Mouse (Mus musculus) ovary, adult 18-20 months (tissue): ENCODE results near the gene G6pc3.
"Not testable (repeated sequence)": the region's sequence is repeated elsewhere in the genome, so short reads cannot be mapped to it uniquely, and the experiment has no call there.

Experiments
- DNase-seq: peaks from one replicate; pipeline ENCODE4 v3.0.0; 2022; ENCODE audit warnings: low spot score, mixed read lengths

The G6pc3 gene

DNA sequence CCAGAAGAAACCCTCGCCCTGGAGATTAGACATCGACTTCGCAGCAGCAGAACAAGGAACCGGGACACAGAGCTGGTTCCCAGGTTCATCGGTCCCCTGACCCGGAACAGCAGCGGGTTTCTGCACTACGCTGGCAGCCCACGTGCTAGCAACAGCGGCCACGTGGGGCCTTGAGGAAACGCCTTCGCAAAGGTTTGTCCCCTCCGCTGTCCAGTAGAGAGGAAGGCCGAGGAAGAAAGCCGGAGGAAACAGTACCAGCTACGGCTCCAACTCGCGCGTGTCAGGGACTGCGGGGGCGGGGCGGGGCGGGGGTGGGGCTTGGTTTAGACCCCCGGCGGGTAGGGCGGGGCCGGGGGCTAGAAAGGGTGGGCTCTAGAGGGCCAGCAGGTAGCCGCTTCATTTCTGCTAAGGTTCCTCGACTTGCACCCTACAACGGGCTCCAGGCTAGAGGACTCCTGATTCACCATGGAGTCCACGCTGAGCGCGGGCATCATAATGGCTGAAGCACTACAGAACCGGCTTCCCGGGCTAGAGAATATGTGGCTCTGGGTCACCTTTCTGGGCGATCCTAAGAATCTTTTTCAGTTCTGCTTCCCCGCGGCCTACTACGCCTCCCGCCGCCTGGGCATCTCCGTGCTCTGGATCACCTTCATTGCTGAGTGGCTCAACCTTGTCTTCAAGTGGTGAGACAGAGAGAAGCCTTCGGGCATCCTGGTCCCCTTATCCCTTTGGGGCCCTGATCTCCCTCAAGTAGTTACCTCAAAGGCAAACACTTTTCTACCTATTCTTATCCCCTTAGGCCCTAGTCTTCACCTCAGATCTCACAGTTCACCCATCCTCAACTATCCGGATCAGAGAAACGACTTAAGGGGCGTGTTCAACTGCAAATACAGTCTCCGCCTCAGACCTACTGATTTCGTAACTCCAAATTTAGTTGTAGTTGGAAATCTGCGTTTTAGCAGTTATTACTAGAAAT, at the start of gene G6pc3:
Gene G6pc3, plus strand, starts transcription at position 160 of the 976 bp plus-strand sequence.
- peak; percentile 87 for DNase-seq

DNA sequence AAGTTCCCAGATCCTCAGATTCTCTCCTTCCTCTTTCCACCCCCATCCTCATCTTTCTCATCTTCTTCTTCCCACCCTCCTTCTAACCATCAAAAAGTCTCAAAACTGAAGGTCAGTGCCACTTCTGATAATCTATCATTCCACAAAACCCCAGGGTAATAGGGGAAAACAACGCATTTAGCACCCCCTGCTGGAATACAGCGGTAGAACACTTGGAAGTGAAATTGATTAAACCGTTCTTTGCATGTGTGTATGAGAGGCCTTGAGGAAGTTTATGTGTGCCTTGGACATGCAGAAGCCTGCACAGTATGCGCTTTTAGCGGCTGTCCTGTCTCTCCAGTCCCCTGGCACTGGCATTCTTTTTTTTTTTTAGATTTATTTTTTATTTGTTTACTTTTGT, 48.9 kb upstream of the G6pc3 start:
- no peak for DNase-seq

DNA sequence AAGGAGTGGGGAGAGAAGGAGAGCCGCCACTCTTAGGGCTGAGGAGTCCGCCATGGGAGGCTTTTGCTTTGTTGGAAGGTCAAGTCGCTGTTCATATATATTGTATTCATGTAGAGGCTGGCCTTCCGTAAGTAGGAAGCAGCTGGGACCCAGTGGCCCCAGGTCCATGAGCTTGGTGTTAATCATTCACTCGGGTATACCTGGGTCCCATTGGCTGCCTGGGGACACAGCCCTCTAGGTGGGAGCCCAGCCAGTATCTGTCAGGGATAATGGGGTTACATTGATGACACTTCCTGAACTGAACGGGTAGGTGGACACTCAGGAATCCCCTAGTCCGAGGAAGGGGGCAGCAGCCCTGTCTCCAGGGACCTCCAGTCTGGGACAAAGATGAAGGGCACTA, 47.1 kb upstream of the G6pc3 start:
- DNase-seq: no peak

DNA sequence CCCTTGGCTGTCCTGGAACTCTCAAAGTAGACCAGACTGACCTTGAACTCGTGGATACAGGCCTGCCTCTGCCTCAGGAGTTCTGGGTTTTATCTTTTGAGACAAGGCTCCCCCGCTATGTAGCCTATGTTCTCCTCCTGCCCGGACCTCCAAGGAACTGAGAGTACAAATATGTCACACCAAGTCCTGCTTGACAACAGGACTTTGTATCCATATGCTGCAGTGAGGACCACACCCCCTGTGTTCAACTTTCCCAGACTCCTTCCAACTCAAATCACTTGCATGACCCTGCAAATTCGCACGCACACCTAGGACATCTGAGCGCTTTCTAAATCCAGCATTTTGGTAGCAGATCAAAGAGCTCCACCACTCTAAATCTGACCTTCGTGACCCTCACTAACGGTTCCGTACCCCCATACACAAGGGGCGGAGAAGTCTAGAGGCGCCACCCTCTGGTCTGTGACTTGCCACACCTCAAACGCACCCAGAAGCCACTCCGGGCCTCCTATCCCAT, 44.4 kb upstream of the G6pc3 start:
- DNase-seq: no peak

DNA sequence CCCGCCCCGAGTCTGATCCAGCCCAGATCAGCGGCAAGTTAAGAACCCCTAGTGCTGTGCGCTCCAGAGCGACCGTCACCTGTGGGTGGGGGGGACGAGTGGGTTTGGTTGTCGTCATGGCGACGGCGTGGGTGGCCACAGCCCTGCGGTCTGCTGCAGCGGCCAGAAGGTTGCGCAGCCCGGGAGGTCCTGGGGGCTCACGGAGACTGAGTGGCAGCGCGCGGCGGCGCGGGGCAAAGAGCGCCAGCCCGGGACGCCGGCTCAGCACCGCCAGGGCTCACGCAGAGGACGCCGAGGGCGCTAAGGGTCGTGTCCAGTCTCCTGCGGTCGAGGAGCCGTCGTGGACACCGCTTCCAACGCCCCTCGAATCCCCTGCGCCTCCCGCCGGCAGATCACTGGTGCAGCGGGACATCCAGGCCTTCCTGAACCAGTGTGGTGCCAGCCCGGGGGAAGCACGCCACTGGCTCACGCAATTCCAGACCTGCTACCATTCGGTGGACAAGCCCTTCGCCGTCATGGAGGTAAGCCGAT, 43.9 kb upstream of the G6pc3 start, which contains the start of gene Nags:
Gene Nags, plus strand, starts transcription at position 43 of the 531 bp plus-strand sequence.
- DNase-seq: no peak

DNA sequence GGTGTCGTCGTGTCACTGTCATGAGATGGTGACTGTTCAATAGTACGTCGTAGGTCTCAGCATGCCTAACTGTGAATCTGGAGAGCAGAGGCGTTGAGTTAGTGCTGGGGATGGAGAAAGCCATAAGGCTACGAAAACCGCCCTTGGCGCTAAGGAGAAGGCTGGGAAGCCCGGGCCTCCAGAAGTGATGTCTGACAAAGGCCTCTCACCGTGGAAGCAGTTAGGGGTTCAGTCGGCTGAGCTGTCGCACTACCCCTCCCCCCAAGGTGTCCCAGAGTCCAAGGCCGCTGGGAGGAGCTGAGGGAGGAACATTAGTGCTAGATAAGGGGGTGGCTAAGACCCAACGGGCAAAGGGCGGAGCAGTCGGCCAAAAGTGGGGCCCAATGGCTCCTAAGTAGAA, 43.4 kb upstream of the G6pc3 start:
- peak; percentile 59 for DNase-seq

DNA sequence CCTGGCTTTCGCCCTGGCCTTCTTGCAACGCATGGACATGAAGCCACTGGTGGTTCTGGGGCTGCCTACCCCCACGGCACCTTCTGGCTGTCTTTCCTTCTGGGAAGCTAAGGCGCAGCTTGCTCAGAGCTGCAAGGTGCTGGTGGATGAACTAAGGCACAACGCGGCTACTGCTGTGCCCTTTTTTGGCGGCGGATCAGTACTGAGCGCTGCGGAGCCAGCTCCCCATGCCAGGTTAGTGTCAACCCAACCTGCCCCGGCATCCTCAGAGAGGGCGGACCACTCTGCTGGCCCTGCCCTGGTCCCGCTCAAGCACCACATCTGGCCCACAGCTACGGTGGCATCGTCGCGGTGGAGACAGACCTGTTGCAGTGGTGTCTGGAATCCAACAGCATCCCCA, 42.9 kb upstream of the G6pc3 start:
- no peak for DNase-seq

DNA sequence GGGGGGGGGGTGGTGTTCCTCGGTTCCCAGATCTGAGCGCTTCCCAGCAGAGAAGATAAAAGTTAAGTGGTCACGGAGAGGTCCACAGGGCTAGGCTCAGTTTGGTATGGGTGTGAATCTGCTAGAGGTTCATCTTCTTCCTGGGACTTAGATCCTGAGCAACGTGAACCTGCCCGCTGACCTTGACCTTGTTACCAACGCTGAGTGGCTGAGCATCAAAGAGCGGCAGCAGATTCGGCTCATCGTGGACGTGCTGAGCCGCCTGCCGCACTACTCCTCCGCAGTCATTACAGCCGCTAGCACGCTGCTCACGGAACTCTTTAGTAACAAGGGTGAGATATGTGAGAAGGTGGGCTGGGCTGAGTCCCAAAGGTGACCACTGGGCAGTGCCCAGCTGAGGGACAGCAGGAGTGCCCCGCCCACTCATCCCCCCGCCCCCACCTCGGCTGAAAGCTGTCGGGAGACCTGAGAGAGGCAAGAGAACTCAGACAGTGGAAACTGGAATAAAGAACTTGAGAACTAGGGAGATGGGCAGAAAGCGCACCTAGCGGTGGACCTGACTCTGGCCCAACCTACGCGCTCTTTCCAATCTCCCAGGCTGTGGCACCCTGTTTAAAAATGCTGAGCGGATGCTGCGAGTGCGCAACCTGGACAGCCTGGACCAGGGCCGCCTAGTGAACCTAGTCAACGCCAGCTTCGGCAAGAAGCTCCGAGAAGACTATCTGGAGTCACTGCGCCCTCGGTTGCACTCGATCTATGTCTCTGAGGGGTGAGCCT, 42.0 kb upstream of the G6pc3 start:
- DNase-seq: no peak

DNA sequence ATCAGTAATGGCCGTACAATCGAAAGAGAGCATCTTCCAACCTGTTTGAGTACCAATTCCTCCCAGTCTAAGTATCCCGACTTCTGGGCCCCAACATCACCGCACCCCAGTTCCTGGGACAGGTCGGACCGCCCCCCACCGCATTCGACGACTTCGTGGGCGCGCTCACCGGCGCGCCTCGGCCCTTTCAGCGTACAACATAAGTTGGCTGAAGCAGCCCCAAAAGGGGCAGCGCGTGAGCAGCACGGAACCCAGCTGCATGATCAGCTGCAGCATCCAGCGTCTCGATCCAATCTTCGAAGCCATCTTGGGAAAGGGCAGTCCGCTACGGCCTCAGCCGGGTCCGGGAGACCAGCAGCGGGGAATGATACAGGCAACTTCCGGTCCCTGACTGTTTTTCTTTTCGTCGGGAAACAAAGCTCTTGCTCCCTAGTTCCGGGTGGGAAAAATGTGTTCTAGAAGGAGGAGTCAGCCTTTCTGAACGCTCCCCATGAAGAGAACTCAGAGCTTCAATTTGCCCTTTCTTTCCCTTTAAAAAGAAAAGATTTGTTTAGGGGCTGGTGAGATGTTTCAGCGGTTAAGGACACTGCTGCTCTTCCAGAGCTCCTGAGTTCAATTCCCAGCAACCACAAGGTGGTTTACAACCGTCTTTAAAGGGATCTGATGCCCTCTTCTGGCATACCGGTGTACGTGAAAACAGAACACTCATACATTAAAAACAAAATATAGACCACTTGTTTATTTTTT, 33.2 kb upstream of the G6pc3 start, which contains the start of gene Tmem101:
Gene Tmem101, minus strand, starts transcription at position 366 of the 747 bp plus-strand sequence.
- DNase-seq: peak; percentile 85

DNA sequence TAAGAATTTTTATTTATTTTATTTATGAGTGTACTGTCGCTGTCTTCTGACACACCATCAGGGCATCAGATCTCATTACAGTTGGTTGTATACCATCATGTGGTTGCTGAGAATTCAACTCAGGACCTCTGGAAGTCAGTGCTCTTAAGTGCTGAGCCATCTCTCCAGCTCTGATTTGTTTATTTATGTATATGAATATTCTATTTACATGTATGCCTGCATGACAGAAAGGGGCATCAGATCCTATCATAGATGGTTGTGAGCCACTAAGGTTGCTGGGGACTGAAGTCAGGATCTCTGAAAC, 32.7 kb upstream of the G6pc3 start:
- DNase-seq: no peak

DNA sequence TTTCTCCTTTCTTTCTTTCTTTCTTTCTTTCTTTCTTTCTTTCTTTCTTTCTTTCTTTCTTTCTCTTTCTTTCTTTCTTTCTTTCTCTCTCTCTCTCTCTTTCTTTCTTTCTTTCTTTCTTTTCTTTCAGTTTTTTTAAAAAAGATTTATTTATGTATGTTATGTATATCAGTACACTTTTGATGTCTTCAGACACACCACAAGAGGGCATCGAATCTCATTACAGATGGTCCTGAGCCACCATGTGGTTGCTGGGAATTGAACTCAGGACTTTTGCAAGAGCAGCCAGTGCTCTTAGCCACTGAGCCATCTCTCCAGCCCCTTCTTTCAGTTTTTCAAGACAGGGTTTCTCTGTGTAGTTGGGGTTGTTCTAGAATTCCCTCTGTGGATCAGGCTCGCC, 31.4 kb upstream of the G6pc3 start:
- not testable (repeated sequence) for DNase-seq

DNA sequence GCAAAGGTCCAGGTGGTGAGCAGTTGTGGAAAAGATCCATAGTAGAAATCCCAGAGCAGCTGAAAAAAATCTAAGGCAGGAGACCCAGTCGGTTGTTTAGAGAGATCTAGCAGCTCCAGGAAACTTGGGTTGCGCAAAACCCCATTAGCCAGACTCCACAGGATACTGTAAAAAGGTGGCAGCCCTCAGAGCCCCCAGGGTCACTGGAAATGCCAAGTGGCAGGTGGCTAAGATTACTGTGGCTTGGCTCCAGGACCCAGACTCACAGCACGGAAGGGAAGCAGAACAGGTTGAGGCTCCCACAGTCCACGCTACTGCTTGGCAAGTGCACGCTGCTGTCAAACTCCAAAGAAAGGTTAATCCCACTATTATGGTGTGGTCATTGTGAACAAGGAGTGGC, 29.6 kb upstream of the G6pc3 start:
- DNase-seq: no peak

DNA sequence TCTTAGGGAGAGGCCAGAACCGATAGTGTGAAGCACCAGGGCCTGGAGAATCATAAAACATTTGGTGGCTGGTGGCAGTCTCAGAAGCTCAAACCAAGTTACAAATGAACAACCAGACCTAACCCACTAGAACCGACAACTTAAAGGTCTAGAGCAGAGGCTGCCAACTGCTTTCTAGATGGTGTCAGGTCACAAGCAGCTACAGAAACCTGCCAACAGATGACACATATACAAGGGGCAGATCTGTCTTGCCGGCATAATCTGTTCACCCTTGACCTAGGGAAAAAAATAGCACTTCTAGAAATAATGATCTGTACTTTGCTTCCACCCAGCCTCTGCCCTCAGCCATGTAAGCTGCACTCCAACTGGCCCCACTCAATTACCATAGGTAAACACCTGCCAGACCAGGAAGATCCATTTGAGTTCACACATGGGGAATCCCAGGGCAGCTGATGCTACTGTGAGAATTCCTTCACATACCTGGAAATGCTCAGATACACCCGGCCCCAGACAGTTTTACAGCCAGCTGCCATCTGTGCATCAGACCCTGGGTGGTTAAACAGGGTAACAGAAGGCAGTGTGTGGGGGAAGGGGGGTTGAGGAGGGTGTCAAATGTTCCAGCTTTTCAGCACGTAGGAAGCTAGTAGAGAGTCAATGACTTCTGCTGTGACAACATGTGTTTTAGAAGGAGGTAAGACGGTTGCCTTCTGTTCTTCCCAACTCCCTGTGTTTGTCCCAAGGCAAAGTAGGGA, 23.3 kb upstream of the G6pc3 start:
- no peak for DNase-seq

DNA sequence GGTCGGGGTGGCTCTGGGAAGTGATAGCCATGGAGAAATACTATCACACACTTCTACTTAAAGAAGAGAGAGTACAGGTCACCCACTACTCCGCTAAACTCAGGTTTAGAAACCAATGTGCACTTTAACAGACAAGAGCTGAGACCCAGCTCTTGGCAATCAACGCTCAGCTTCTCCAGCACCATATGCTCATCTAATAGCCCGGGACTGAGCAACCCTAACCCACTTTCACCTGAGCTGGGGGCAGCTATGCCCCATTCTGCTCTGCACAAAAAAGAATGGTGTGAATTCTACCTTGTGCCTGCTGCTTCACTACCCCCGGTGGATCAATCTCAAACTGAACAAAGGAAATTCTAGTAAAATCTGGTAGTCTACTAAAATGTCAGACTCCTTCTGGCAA, 21.9 kb upstream of the G6pc3 start:
- DNase-seq: no peak

DNA sequence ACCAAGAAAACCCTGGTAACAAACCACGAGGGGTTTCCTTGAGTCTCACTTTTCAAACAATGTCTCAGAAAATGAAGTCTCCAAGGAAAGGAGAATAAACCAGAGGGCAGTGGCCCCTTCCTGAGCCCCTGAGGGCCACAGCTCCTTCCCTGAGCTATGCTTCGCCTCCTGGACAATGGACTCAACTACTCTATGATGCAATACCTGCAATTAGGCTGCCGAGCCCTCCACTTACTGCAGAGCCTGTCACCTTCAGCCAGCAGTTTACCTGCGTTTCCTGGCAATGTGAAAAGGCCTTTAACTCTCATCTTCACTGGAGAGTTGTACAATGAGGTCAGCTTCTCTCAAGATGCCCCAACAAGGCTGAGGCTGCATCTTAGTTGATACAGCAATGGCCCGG, 20.7 kb upstream of the G6pc3 start:
- DNase-seq: no peak

DNA sequence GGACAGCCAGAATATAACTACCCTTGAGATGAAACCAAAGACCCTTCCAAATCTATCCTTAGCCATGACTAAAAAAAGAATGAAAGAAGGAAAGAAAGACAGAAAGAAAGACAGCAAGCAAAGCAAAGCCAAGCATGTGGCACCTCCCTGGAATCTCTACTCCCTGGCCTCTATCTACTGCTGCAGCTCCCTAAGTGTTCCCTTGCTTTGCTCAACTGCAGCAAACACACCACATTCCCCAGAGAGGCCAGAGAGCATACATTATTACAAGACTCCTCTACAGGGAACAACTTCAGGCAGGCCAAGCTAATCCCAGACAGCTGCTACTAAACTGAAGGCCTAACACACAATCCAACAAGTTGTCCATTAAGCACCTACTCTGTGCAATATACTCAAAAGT, 9.6 kb upstream of the G6pc3 start:
- no peak for DNase-seq

DNA sequence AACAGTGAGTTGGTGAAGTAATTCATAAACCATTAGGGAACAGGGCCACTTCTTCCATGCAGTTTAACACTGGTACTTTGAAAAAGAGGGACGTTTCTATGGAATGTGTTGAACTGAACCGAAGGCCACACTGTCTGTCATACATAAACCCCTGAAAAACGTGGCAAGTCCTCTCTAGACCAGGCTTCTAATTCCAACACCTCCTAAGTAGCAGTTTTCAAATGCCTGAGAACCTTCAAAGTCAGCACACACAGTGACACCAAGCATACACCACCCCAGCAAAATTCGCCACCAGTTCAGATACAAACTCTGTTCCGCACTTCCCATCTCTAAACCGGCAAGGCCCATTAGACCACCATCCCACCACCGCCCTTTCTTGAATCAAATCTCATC, 5.2 kb upstream of the G6pc3 start:
- DNase-seq: no peak

DNA sequence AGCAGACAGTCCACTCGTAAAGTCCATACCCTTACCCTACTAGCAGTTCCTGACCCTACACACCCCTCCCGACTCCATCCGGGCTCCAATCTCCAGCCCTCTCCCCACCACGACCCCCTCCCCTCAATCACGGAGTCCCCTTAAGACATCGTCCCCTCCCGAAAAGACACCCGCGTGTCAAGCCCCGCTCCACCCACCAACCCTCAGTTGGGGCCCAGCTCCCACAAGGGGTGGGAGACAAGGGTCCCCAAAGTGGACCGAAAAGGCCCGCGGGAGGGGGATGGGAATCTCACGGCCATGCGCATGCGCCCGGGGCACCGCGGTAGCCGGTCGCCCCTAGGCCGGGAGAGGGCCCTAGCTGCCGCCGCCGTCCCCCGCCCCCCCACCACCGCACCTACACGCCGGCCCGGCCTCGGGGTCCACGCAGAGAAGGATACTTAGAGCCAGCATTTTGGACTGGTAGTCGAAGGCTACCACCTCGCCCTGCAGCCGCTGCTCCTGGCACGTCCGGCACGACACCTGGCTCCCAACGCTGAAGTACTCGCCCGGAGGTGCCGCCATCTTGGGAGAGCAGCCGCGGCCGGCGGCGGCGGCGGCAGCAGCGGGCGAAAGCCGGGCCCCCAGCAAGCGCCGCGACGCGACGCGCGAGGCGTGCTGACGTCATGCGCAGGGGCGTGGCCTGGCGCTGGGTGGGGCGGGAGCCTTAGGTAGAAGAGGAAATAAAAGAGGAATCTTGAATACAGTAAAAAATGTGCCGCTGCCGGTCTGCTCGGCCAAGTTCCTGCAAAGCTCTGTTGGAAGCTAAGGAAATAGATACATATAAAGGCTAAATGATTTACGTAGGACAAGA, 4.5 kb upstream of the G6pc3 start, which contains the start of gene Lsm12:
Gene Lsm12, minus strand, starts transcription at position 651 of the 850 bp plus-strand sequence.
- peak; percentile 90 for DNase-seq

DNA sequence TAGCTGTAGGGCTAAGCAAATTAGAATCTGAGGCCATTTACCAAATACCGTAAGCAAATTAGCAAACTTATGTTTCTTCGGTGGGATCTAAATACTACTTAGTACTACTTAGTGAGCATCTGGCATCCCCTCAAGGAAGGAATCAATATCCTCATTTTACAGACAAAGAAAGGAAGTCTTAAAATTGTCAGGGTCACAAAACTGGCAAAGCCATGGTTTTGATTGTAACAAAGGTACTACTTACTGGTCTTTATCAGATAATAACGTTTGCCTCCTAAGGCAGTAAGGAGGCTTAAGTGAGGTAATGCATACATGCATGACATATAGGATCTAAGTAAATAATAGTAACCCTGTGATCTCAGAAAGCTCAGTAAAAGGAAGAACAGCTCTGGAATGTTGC, 3.7 kb upstream of the G6pc3 start:
- DNase-seq: no peak

DNA sequence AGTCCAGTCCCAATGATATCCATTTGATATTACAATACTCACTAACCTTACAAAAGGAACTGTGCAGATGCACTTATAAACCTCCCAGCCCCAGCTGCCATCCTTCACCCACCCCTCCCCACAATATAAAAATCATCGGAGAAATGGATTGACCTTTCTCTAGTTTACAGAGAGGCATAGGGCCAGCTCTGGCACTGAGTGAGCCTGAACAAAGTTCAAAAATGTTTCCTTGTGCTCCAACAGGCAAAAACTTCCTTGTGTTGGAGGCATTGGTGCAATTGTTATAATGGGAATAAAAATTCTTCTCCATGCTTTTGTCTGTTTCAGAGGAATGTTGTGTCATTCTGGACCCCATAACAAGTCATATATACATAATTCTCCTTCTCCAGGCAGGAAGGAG, 3.2 kb upstream of the G6pc3 start:
- no peak for DNase-seq
